Mouse (Mus musculus) brain, embryonic 14.5 days (tissue): ENCODE results near the gene Abcb9.

ENCODE experiments used
- CTCF ChIP-seq: fragments of 200-500 bp; IDR thresholded peaks from 2 replicates; pipeline ENCODE4 v1.5.1; 2012; ENCODE audit warnings: inconsistent platforms, mild to moderate bottlenecking, moderate library complexity, borderline replicate concordance; ENCODE audit not compliant: insufficient read depth, insufficient read length; ENCODE audit errors: extremely low read depth
- POLR2A ChIP-seq: fragments of 200-500 bp; IDR thresholded peaks from 2 replicates; pipeline ENCODE4 v1.6.1; 2012; ENCODE audit warnings: mild to moderate bottlenecking, inconsistent platforms, borderline replicate concordance; ENCODE audit not compliant: poor library complexity, insufficient read depth, insufficient read length, severe bottlenecking; ENCODE audit errors: extremely low read depth

DNA sequence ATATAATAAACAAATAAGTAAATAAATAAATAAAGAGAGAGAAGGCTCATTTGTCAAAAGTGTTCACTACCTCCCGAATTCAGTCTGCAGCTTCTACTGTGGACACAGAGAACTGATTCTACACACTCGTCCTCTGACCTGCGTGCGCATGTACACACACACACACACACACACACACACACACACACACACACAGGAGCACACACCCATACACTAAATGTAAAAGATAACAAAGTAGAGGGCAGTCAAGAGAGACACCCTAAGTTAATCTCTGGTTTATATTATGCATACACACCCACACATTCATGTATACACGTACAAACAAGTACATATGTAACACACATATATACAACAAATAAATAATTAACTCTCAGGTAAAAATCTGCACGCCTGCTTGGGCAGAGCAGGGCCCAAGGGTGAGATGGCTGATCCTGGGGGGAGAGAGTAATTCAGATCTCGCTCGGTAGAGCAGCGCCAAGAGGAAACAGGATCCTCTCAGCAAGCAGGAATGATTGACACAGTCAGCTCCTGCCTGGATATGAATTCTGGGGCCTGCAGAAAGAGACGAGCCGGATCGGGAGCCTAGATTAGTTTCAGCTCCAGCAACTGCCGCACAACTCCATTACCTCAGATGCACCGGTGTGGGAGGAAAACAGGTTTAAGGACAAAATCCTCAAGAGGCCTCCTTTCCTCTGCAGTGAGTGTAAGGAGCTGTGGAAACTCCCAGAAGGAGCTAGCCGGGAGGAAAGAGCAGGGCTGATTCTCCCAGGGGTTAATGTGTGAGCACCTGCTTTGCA lies 46.2 kb downstream of the Abcb9 start:
- no peak for TF ChIP-seq CTCF
- TF ChIP-seq POLR2A, result no peak
